Mouse (Mus musculus) erythroblast, embryonic 14.5 days (primary cell): Measurements from ENCODE around the gene Trnau1ap. TPM values are rescaled to one million over a fixed set of nuclear protein-coding genes. Genes with fewer than 3 reads are reported as not detected.

Experiments
- H3K27me3 ChIP-seq: 2 replicates; pipeline ENCODE4 v1.6.1; 2012; ENCODE audit warnings: inconsistent platforms; ENCODE audit not compliant: control insufficient read depth
- H3K36me3 ChIP-seq: 2 replicates; pipeline ENCODE4 v1.6.1; 2012; ENCODE audit warnings: mild to moderate bottlenecking, inconsistent platforms; ENCODE audit not compliant: control insufficient read depth
- H3K4me1 ChIP-seq: 2 replicates; pipeline ENCODE4 v1.6.1; 2012; ENCODE audit warnings: inconsistent platforms; ENCODE audit not compliant: control insufficient read depth
- H3K4me3 ChIP-seq: replicated peaks from 2 replicates; pipeline ENCODE3; 2012; ENCODE audit warnings: moderate library complexity, mild to moderate bottlenecking, inconsistent platforms
- H3K9me3 ChIP-seq: 2 replicates; pipeline ENCODE4 v1.6.1; 2012; ENCODE audit warnings: low read length, inconsistent platforms, mixed read lengths; ENCODE audit not compliant: control insufficient read depth
- GATA1 ChIP-seq: IDR thresholded peaks from 2 replicates; pipeline ENCODE4 v1.6.1; 2012; ENCODE audit warnings: low read length, inconsistent platforms, mixed read lengths
- TAL1 ChIP-seq: IDR thresholded peaks from 3 replicates; pipeline ENCODE4 v1.6.1; 2012; ENCODE audit warnings: low read length, inconsistent platforms, mixed read lengths
- polyA plus RNA-seq: library from polyadenylated mRNA; stranded (reverse); fragments of >175 nt; gene quantifications from 2 replicates; pipeline ENCODE4 v1.2.3, GENCODE M21; 2012

Trnau1ap gene
- polyA plus RNA-seq, 1 experiment, result 2.4 TPM

- Histone ChIP-seq H3K36me3 (no peaks in the 10 kb centered on the region), H3K27me3 (no peaks in the 10 kb centered on the region), H3K4me1 (peaks cover 53% of the 10 kb centered on the region), H3K9me3 (no peaks in the 10 kb centered on the region), H3K4me3 (no peak overlapping the region)
- no peak for TF ChIP-seq GATA1
- no peak for TF ChIP-seq TAL1
Observed at GRCm38 (mm10) chr4:132268871-132269739, 60.2 kb downstream of the Trnau1ap start.

GRCm38 (mm10) chr4:132266835-132267349, 62.4 kb downstream of the Trnau1ap start:
- H3K27me3 ChIP-seq, result no peaks in the 10 kb centered on the region
- H3K4me1 ChIP-seq, result peaks cover 48% of the 10 kb centered on the region
- no peaks in the 10 kb centered on the region for H3K9me3 ChIP-seq
- no peak for TF ChIP-seq TAL1
- no peaks in the 10 kb centered on the region for H3K36me3 ChIP-seq
- no peak overlapping the region for H3K4me3 ChIP-seq

GRCm38 (mm10) chr4:132263313-132263712, 66.0 kb downstream of the Trnau1ap start:
- H3K27me3 ChIP-seq, result no peaks in the 10 kb centered on the region
- no peaks in the 10 kb centered on the region for H3K9me3 ChIP-seq
- H3K4me3 ChIP-seq, result no peak overlapping the region
- peaks cover 46% of the 10 kb centered on the region for H3K4me1 ChIP-seq
- H3K36me3 ChIP-seq, result peaks cover 8% of the 10 kb centered on the region
- TF ChIP-seq GATA1 (no peak), TAL1 (no peak)

- H3K36me3 ChIP-seq, result peaks cover 17% of the 10 kb centered on the region
- no peaks in the 10 kb centered on the region for H3K9me3 ChIP-seq
- H3K27me3 ChIP-seq, result no peaks in the 10 kb centered on the region
- peaks cover 48% of the 10 kb centered on the region for H3K4me1 ChIP-seq
- peak overlapping the region; percentile 76 for H3K4me3 ChIP-seq
- TF ChIP-seq GATA1, result no peak
- no peak for TF ChIP-seq TAL1
Observed at GRCm38 (mm10) chr4:132262358-132262616, 67.1 kb downstream of the Trnau1ap start.

Other genes with a start within 250 kb of the Trnau1ap start
- not detected in 2 replicates for gene Oprd1, start 185.1 kb downstream of the Trnau1ap start, polyA plus RNA-seq
- gene Ythdf2, start 117.2 kb downstream of the Trnau1ap start, polyA plus RNA-seq, result 0.90 and 1.2 TPM in 2 replicates
- 1.8 and 2.8 TPM in 2 replicates for gene Gmeb1, start 67.9 kb downstream of the Trnau1ap start, polyA plus RNA-seq
- 4.6 and 6.2 TPM in 2 replicates for gene Taf12, start 55.2 kb downstream of the Trnau1ap start, polyA plus RNA-seq
- 0.05 TPM in 1 of 2 replicates, not detected in the other for gene Rab42, start 26.2 kb downstream of the Trnau1ap start, polyA plus RNA-seq
- 4.3 and 4.4 TPM in 2 replicates for gene Rcc1, start 24.1 kb upstream of the Trnau1ap start, polyA plus RNA-seq
- gene Phactr4, start 93.0 kb upstream of the Trnau1ap start, polyA plus RNA-seq, result 0.52 and 0.57 TPM in 2 replicates
- gene Med18, start 134.4 kb upstream of the Trnau1ap start, polyA plus RNA-seq, result 0.37 and 0.49 TPM in 2 replicates
- gene Sesn2, start 181.0 kb upstream of the Trnau1ap start, polyA plus RNA-seq, result 1.5 and 2.4 TPM in 2 replicates
- gene Atpif1, start 204.1 kb upstream of the Trnau1ap start, polyA plus RNA-seq, result 102 and 103 TPM in 2 replicates
- gene Dnajc8, start 206.0 kb upstream of the Trnau1ap start, polyA plus RNA-seq, result 28.3 and 36.9 TPM in 2 replicates
- 0.01 and 0.03 TPM in 2 replicates for gene Ptafr, start 234.5 kb upstream of the Trnau1ap start, polyA plus RNA-seq